Mouse (Mus musculus) cerebellum, adult 2 months (tissue): Measurements from ENCODE around the gene Hipk1.

ENCODE experiments used
- CTCF ChIP-seq: fragments of 200-500 bp; IDR thresholded peaks from 2 replicates; pipeline ENCODE4 v1.5.1; 2011; ENCODE audit warnings: low read depth, mild to moderate bottlenecking, control low read depth, low read length, moderate library complexity, borderline replicate concordance; ENCODE audit not compliant: insufficient read depth
- POLR2A ChIP-seq: fragments of 200-500 bp; IDR thresholded peaks from 2 replicates; pipeline ENCODE4 v1.6.1; 2011; ENCODE audit warnings: low read length, control low read depth, borderline replicate concordance; ENCODE audit not compliant: insufficient read depth

DNA sequence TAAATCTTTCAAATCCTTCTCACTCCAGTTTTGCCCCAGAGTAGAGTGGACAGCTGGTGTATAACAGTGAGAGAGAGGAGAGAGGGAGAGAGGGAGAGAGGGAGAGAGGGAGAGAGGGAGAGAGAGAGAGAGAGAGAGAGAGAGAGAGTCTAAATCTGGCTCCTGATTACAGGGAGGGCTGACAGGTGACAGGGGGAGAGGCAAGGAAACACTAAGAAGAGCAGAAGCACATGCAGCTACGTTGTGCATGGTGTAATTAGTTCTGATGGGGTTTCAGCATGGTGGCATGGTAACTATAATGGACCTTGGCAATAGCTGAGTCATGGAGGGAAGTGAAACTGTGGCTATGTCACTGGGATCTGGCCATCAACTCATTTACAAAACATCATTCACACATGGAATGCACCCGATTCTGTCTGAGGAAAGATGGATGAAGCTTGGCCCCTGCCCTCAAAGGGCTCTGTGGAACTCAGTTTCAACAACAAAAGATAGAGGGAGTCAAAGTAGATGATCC is 63.5 kb downstream of the Hipk1 start:
- TF ChIP-seq CTCF (no peak), POLR2A (no peak)
